Mouse (Mus musculus): ENCODE measurements around the gene Ager.

DNA sequence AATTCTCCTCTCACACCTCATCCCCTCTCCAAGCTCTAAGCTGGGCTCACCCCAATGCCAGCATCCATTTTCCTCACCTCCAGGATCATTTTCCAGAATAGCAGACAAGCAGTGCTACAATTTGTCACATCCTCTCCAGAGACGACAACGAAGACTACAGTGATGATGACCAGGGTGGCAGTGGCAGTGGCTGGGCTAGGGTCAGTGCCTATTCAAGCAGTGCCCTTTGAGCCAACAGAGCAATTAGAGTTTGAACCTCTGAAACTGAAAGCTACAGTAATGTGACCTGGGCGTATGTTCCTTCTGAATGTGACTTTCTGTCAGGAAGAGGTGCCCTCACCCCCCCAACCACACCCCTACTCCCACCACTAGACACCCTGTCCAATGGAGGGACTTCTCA lies 48.5 kb upstream of the Ager start:
- TF ChIP-seq CTCF (IDR thresholded peaks at IDR 0.05; ENCODE audit: low read depth, low read length) (no peak), POLR2A (IDR thresholded peaks at IDR 0.05; ENCODE audit: insufficient read depth, low read length) (no peak)
